Mouse (Mus musculus) brain, adult 10 weeks (tissue): ENCODE data around the gene Cdipt. TPM values are rescaled to one million over a fixed set of nuclear protein-coding genes. Genes with fewer than 3 reads are reported as not detected.

Source experiments
- polyA plus RNA-seq: library from polyadenylated mRNA; stranded (reverse); fragments of 350-450 nt; fragmentation: Illumina TruSeq; extraction: RNeasy Lipid Tissue Mini Kit (QIAGEN cat#74804); gene quantifications from one replicate; pipeline ENCODE4 v1.2.3, GENCODE M21; 2015; ENCODE audit warnings: low read depth, low replicate concordance

Gene Cdipt
- 168 TPM for polyA plus RNA-seq

GRCm38 (mm10) chr7:126975893-126975949, at the start of gene Cdipt:
TSS of gene Cdipt (plus strand) at chr7:126975914.

DNA sequence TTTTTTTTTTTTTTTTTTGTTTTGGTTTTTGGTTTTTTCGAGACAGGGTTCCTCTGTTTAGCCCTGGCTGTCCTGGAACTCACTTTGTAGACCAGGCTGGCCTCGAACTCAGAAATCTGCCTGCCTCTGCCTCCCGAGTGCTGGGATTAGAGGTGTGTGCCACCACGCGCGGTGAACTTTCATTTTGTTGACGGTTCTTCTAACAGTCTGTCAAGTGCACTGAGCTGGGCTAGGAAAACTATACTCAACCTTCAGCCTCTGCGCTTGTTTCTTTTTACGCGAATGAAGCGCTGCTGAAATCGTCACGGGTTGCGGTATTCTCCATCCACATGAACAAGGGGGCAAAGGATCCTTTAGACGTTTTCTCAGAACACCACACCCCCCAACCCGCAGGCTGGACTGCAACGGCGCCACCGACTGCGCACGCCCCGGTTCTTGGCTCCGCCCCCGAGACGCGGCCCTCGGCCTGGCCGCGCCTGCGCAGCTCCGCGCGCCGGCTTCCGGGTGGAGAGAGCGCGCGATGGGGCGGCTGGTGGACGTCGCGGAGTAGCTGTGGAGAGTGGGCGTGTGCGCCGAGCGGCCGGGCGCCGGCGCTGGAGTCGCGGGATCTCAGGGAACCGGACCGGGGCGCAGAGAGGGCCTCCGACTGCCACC, 47.2 kb upstream of the Cdipt start, which contains the start of gene Kctd13:
Kctd13 (plus strand) TSS at position 496 of the 654 bp plus-strand sequence.

GRCm38 (mm10) chr7:126949403-126949792, 26.3 kb upstream of the Cdipt start, which contains the start of gene Asphd1:
TSS of gene Asphd1 (minus strand) at chr7:126949582.

GRCm38 (mm10) chr7:126949793-126950646, 25.7 kb upstream of the Cdipt start, which contains the start of gene Sez6l2:
TSS of gene Sez6l2 (plus strand) at chr7:126950563.

DNA sequence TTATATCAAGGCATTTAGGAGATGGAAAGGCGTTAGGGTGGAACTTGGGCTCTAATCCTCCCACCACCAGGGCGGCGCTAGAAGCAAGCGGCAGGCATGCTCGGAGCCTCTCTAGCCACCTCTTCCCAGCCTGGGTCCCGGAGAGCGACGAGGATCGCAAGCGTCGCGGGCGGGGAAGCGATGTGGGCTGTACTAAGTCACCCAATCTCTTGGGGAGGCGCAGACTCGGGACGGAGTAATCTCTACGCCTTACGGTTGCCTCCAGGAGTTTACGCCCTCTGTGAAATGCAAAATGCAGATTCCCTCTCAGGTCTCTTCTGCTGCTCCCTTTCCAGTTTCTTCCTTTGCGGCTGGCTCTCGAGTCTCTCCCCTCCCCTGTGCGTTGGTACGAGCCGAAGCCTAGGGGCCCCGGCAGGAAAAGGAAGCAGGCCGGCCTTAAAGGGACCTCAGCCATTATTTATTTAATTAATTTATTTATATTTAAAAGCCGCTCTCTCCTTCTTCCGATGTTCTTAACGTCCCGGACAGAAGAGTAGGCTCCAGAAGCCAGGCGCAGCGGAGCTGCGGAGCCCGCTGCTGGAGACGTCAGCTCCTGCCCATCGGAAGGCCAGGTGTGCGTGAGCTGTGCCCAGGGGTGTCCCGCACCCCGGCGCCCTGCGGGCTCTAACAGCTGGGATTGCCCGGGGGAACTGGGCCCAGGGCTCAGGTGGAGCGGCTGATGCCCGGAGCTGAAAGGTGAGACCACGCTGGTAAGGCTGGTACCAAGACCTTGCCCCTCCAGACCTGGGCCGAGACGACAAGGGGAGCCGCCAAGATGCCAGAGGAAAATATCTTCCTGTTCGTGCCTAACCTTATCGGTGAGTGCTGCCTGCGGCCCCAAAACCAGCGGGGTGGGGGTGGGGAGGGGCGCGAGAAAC, 494 bp downstream of the Cdipt start, which contains the start of gene Cdiptos:
Cdiptos (minus strand) TSS at position 149 of the 917 bp plus-strand sequence.

DNA sequence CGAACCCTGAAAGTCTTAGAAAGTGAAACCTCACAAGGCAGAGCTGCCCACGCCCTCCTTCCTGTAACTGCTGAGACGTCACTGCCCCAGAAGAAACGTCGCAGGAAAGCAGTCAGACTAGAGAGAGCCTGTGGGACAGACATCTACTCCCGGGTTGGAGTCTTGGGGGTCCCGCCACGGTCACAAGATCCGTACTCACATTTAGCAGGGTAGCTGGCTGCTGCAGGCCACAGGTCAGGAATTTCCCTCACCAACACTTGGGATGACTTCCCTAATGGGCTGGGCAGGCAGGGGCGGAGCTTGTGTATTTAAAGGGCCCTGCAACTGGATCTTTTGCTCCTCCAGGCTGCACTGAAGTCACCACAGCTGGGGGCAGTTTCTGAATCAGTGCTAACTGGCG, 38.6 kb downstream of the Cdipt start, which contains the start of gene Mvp:
Mvp (minus strand) TSS at position 302 of the 400 bp plus-strand sequence.

DNA sequence TGATC, 40.6 kb downstream of the Cdipt start, which contains the start of gene Pagr1b:
Pagr1b (minus strand) TSS at position 4 of the 5 bp plus-strand sequence.

GRCm38 (mm10) chr7:127016971-127017949, 41.5 kb downstream of the Cdipt start, which contains the start of gene Pagr1a:
TSS of gene Pagr1a (minus strand) at chr7:127017352.

GRCm38 (mm10) chr7:127020901-127021562, 45.3 kb downstream of the Cdipt start, which contains the start of the genes Gm42742 and Prrt2:
TSS of gene Gm42742 (minus strand) at chr7:127021097.
TSS of gene Prrt2 (minus strand) at chr7:127021211.

GRCm38 (mm10) chr7:127026984-127027726, 51.4 kb downstream of the Cdipt start, which contains the start of gene Maz:
TSS of gene Maz (minus strand) at chr7:127027037.

Other genes with a start within 250 kb of the Cdipt start
- 169 TPM for gene Mapk3, start 216.3 kb upstream of the Cdipt start, polyA plus RNA-seq
- gene Gdpd3, start 209.6 kb upstream of the Cdipt start, polyA plus RNA-seq: 2.1 TPM
- gene Ypel3, start 199.0 kb upstream of the Cdipt start, polyA plus RNA-seq: 387 TPM
- 1.5 TPM for gene Tbx6, start 194.4 kb upstream of the Cdipt start, polyA plus RNA-seq
- gene Ppp4c, start 183.4 kb upstream of the Cdipt start, polyA plus RNA-seq: 61.6 TPM
- 55.7 TPM for gene Fam57b, start 178.2 kb upstream of the Cdipt start, polyA plus RNA-seq
- not detected for gene 4930451I11Rik, start 144.3 kb upstream of the Cdipt start, polyA plus RNA-seq
- gene Doc2a, start 128.5 kb upstream of the Cdipt start, polyA plus RNA-seq: 32.7 TPM
- gene Hirip3, start 113.9 kb upstream of the Cdipt start, polyA plus RNA-seq: 46.0 TPM
- gene Ino80e, start 113.5 kb upstream of the Cdipt start, polyA plus RNA-seq: 57.0 TPM
- gene Taok2, start 91.2 kb upstream of the Cdipt start, polyA plus RNA-seq: 79.3 TPM
- gene Tmem219, start 53.0 kb upstream of the Cdipt start, polyA plus RNA-seq: 29.0 TPM
- gene Kctd13, start 47.0 kb upstream of the Cdipt start, polyA plus RNA-seq: 159 TPM
- 39.0 TPM for gene Asphd1, start 26.3 kb upstream of the Cdipt start, polyA plus RNA-seq
- gene Sez6l2, start 25.4 kb upstream of the Cdipt start, polyA plus RNA-seq: 234 TPM
- 0.82 TPM for gene Cdiptos, start 184 bp downstream of the Cdipt start, polyA plus RNA-seq
- gene Mvp, start 38.7 kb downstream of the Cdipt start, polyA plus RNA-seq: 4.3 TPM
- not detected for gene Pagr1b, start 40.6 kb downstream of the Cdipt start, polyA plus RNA-seq
- 21.8 TPM for gene Pagr1a, start 41.4 kb downstream of the Cdipt start, polyA plus RNA-seq
- 57.4 TPM for gene Gm42742, start 45.2 kb downstream of the Cdipt start, polyA plus RNA-seq
- 205 TPM for gene Prrt2, start 45.3 kb downstream of the Cdipt start, polyA plus RNA-seq
- gene Maz, start 51.1 kb downstream of the Cdipt start, polyA plus RNA-seq: 137 TPM
- 8.7 TPM for gene Kif22, start 66.6 kb downstream of the Cdipt start, polyA plus RNA-seq
- not detected for gene Zg16, start 111.4 kb downstream of the Cdipt start, polyA plus RNA-seq
- gene AI467606, start 115.4 kb downstream of the Cdipt start, polyA plus RNA-seq: 2.3 TPM
- gene Qprt, start 146.3 kb downstream of the Cdipt start, polyA plus RNA-seq: 0.36 TPM
- gene Spn, start 161.9 kb downstream of the Cdipt start, polyA plus RNA-seq: 0.21 TPM
- 74.5 TPM for gene Cd2bp2, start 220.1 kb downstream of the Cdipt start, polyA plus RNA-seq
- 53.6 TPM for gene Tbc1d10b, start 232.6 kb downstream of the Cdipt start, polyA plus RNA-seq
- 5.3 TPM for gene Mylpf, start 233.0 kb downstream of the Cdipt start, polyA plus RNA-seq